Mouse (Mus musculus) spleen, adult 2 months (tissue): ENCODE data around the gene Spi1. TPM values are rescaled to one million over a fixed set of nuclear protein-coding genes. Genes with fewer than 3 reads are reported as not detected.

ENCODE experiments used
- DNase-seq, 2 experiments: peaks; one replicate each; pipeline versions ENCODE4 v3.0.0 to v3.0.0-alpha.2; 2012 to 2021; ENCODE audit warnings: low spot score in 2 of 2, low read depth in 1 of 2
- H3K27ac ChIP-seq: fragments of 200-500 bp; 2 replicates; pipeline ENCODE4 v1.5.1; 2012; ENCODE audit warnings: low read length, inconsistent platforms; ENCODE audit not compliant: insufficient read depth
- H3K27me3 ChIP-seq: fragments of 200-500 bp; 2 replicates; pipeline ENCODE4 v1.6.1; 2012; ENCODE audit warnings: mild to moderate bottlenecking, moderate library complexity, low read length, inconsistent platforms; ENCODE audit not compliant: control insufficient read depth, insufficient read depth
- H3K36me3 ChIP-seq: fragments of 200-500 bp; 2 replicates; pipeline ENCODE4 v1.6.1; 2012; ENCODE audit warnings: mild to moderate bottlenecking, low read length, inconsistent platforms; ENCODE audit not compliant: control insufficient read depth, insufficient read depth
- H3K4me1 ChIP-seq: fragments of 200-500 bp; 2 replicates; pipeline ENCODE4 v1.6.1; 2011; ENCODE audit warnings: inconsistent platforms; ENCODE audit not compliant: control insufficient read depth, insufficient read depth, insufficient read length
- H3K4me3 ChIP-seq: fragments of 200-500 bp; 2 replicates; pipeline ENCODE4 v1.5.1; 2011; ENCODE audit warnings: mild to moderate bottlenecking, inconsistent platforms; ENCODE audit not compliant: insufficient read depth, insufficient read length; ENCODE audit errors: extremely low read depth
- CTCF ChIP-seq: fragments of 200-500 bp; IDR thresholded peaks from 2 replicates; pipeline ENCODE4 v1.5.1; 2011; ENCODE audit warnings: mild to moderate bottlenecking, inconsistent platforms; ENCODE audit not compliant: insufficient read depth, insufficient read length, insufficient replicate concordance; ENCODE audit errors: extremely low read depth
- POLR2A ChIP-seq: fragments of 200-500 bp; IDR thresholded peaks from 2 replicates; pipeline ENCODE4 v1.6.1; 2011; ENCODE audit warnings: low read depth, low read length, inconsistent platforms
- WGBS: fragments of 180-500 bp; shearing (Covaris S2); methylation state at CpG from one replicate; pipeline ENCODE4 v1.1.7; 2018; 5-methylcytosine and 5-hydroxymethylcytosine counted together
- polyA plus RNA-seq: library from polyadenylated mRNA; depleted of rRNA; stranded (reverse); fragments of >200 nt; gene quantifications from 2 replicates; pipeline ENCODE4 v1.2.3, GENCODE M21; 2012

The Spi1 gene
- polyA plus RNA-seq, 1 experiment = 199 TPM

DNA sequence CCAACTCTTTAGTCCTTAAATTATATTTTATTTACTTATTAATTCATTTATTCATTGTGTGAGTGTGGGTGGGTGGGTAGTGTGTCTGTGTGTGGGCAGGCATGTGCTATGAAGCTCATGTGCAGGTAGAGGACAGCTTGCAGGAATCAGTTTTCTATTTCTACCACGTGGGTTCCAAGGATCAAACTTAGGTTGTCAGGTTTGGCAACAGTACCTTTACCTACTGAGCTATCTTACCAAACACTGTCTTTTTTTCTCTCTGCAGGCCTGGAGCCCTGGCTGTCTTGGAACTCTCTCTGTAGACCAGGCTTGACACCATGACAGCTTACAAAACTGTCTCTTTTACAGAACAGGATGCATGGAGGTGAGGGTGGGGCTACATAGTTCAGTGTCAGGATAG lies 69.1 kb downstream of the Spi1 start:
- H3K4me1 ChIP-seq = no peaks in the 10 kb centered on the region
- TF ChIP-seq POLR2A (no peak), CTCF (no peak)
- H3K4me3 ChIP-seq = no peak overlapping the region
- no peak for DNase-seq
- H3K27ac ChIP-seq = no peak overlapping the region
- no peaks in the 10 kb centered on the region for H3K27me3 ChIP-seq
- WGBS = 88% methylated on average over 1 of the region's 1 CpGs
- peaks cover 43% of the 10 kb centered on the region for H3K36me3 ChIP-seq

DNA sequence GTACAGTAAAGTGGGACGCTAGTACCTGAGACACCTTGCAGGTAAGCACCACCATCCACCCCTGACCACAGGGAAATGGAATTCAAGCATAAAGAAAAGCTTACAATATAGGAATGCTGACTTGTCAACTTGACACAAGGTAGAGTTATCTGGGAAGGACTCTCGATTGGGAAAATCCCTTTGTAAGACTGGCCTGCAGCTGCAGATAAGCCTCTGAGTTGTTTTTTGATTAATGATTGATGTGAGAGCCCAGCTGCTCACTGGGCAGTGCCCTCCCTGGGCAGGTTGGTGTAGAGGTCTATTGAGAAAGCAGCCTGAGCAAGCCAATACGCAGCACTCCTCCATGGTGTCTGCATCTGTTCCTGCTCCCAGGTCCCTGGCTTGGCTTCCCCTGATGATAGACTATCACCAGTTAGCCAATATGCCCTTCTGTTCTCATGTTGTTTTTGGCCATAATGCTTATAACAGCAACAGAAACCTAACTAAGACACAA lies 70.7 kb downstream of the Spi1 start:
- Histone ChIP-seq H3K27ac (no peak overlapping the region), H3K27me3 (no peaks in the 10 kb centered on the region), H3K36me3 (peaks cover 49% of the 10 kb centered on the region), H3K4me1 (no peaks in the 10 kb centered on the region), H3K4me3 (no peak overlapping the region)
- DNase-seq = no peak
- 91% methylated on average over 3 of the region's 3 CpGs for WGBS
- TF ChIP-seq CTCF = no peak
- no peak for TF ChIP-seq POLR2A

DNA sequence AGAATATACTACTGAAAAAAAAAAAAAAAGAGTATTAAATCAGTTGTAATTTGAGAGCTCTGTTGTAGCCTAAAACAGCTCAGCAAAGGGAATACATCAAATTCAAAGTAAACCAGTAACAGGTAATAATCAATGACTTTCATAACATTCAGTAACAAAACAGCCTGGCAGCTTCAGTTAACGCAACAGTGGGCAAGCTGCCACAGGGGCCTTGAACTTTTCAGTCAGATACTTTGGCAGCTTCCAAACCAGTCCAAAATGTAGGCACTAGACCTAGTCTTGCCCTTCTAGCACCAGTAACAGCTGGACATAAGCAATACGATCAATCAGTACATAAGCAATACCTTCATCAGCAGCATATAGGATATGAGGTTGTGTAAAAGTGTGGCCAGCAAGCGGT lies 71.9 kb downstream of the Spi1 start:
- no peak overlapping the region for H3K4me3 ChIP-seq
- no peak overlapping the region for H3K27ac ChIP-seq
- no peaks in the 10 kb centered on the region for H3K4me1 ChIP-seq
- 94% methylated on average over 3 of the region's 3 CpGs for WGBS
- TF ChIP-seq CTCF (no peak), POLR2A (no peak)
- peaks cover 54% of the 10 kb centered on the region for H3K36me3 ChIP-seq
- no peaks in the 10 kb centered on the region for H3K27me3 ChIP-seq
- DNase-seq = no peak

DNA sequence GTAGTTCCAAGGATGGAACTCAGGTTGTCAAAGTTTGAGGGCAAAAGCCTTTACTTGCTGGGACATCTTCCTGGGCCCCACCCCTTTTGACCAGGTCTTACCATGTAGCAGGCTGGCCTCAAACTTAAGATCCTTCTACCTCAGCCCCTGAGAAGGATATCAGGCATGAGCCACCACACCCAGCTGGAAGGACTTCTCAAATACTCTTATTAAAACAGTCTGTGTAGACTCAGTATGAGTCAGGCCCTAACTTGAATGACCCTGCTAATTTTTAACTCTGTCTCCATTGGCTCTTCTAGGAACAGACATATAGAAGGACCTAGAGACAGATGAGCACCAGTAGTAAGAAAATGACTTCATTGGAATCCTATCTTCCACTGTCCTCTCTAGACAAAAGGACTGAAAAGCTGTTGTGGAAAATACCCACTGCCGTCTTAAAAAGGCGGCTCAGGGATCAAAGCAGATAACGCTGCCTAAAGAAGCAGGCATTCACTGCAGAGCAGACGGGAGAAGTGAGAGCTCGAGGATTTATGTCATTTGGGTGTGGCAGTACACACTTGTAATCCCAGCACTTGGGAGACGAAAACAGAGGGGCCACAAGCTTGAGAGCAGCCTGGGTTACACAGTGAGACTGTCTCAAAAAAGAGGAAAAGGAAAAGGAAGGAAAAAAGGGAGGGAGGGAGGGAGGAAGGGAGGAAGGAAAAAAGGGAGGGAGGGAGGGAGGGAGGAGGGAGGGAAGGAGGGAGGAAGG lies 75.0 kb downstream of the Spi1 start:
- Histone ChIP-seq H3K27me3 (no peaks in the 10 kb centered on the region), H3K36me3 (peaks cover 57% of the 10 kb centered on the region), H3K4me1 (no peaks in the 10 kb centered on the region), H3K4me3 (no peak overlapping the region), H3K27ac (no peak overlapping the region)
- TF ChIP-seq POLR2A (no peak), CTCF (no peak)
- no peak for DNase-seq
- WGBS = 91% methylated on average over 6 of the region's 6 CpGs

DNA sequence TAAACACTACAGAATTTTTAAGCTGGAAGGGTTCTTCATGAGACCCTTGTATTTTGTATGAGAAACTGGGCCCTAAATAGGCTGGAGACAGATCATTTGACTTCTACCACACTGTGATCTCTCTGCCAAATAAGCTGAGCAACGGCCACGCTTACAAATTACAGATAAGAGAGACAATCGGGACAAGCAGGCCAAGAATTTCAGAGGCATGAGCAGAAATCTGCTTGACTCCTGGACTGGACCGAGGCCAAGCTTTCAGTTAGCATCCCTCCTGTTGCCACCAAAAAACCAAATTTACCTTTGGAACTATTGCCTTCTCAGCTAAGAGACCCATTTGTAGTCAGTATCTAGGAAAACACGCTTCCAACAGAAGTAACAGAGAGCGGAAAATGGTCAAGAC lies 78.4 kb downstream of the Spi1 start:
- DNase-seq = no peak
- WGBS = 84% methylated on average over 6 of the region's 6 CpGs
- H3K4me3 ChIP-seq = no peak overlapping the region
- H3K36me3 ChIP-seq = peaks cover 57% of the 10 kb centered on the region
- TF ChIP-seq CTCF (no peak), POLR2A (no peak)
- H3K27me3 ChIP-seq = no peaks in the 10 kb centered on the region
- no peaks in the 10 kb centered on the region for H3K4me1 ChIP-seq
- no peak overlapping the region for H3K27ac ChIP-seq

DNA sequence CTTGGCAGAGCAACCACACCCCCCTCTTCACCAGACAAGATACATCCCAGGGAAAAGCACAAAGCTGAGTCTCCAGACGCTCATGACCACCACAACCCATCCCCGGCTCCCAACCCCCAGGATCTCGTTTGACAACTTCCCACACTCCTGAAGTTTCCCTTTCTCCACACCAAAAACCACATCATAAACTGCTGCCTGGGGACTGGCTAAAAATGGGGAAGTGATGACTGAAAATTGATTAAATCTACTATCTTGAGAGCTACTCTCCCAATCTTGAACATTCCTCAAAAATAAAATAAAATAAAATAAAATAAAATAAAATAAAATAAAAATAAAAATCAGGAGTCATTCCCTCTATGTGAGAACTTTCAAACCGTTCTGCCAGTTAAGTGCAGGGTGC lies 80.8 kb downstream of the Spi1 start:
- Histone ChIP-seq H3K27ac (no peak overlapping the region), H3K36me3 (peaks cover 47% of the 10 kb centered on the region), H3K27me3 (no peaks in the 10 kb centered on the region), H3K4me3 (no peak overlapping the region), H3K4me1 (no peaks in the 10 kb centered on the region)
- DNase-seq = no peak
- 73% methylated on average over 4 of the region's 4 CpGs for WGBS
- no peak for TF ChIP-seq CTCF

DNA sequence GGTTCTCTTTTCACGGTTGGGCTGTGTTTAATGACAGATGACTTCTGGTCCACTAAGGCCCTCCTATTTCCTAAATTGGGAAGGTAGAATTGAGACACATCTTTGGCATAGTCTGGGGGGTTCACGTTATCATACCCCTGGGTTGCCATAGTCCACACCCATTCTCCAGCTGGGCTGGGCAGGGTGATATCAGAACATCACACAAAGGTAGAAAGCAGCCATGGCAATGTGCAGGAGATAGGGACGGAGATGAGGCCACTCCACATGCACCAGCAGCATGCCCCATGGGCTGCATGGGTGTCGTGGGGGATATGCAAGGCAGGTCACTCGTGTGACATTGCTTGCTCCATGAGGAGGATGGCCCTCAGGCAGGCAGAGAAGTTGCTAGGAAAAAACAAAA lies 81.3 kb downstream of the Spi1 start:
- TF ChIP-seq CTCF = no peak
- TF ChIP-seq POLR2A = no peak
- 74% methylated on average over 5 of the region's 5 CpGs for WGBS
- Histone ChIP-seq H3K27me3 (no peaks in the 10 kb centered on the region), H3K4me3 (no peak overlapping the region), H3K36me3 (peaks cover 45% of the 10 kb centered on the region), H3K27ac (no peak overlapping the region), H3K4me1 (no peaks in the 10 kb centered on the region)
- no peak for DNase-seq
